Mouse (Mus musculus) myocyte (in vitro differentiated cells): ENCODE measurements at regions not wholly inside any gene's neighbourhood (a gene's known extent, or its start where the extent isn't known, plus 50 kb on each side); places are given as distances from the start of the nearest gene placed in this dataset.

Experiments
- H3K27me3 ChIP-seq: one replicate; pipeline ENCODE4 v1.6.1; 2011; ENCODE audit not compliant: control insufficient read depth, insufficient read depth, insufficient read length
- H3K36me3 ChIP-seq: one replicate; pipeline ENCODE4 v1.6.1; 2011; ENCODE audit not compliant: control insufficient read depth, insufficient read depth
- H3K4me2 ChIP-seq: one replicate; pipeline ENCODE4 v1.6.1; 2011; ENCODE audit warnings: low read depth, control low read depth
- H3K4me3 ChIP-seq: one replicate; pipeline ENCODE4 v1.5.1; 2011; ENCODE audit warnings: mild to moderate bottlenecking, control low read depth, moderate library complexity
- H3K79me2 ChIP-seq: one replicate; pipeline ENCODE4 v1.6.1; 2011; ENCODE audit not compliant: control insufficient read depth, insufficient read depth
- H3ac ChIP-seq: one replicate; pipeline ENCODE4 v1.6.1; 2011; ENCODE audit not compliant: control insufficient read depth, insufficient read length
- CEBPB ChIP-seq: IDR thresholded peaks from 2 replicates; pipeline ENCODE4 v1.6.1; 2011; ENCODE audit warnings: mild to moderate bottlenecking, moderate library complexity; ENCODE audit not compliant: poor library complexity, insufficient read depth, severe bottlenecking
- E2F4 ChIP-seq: IDR thresholded peaks from one replicate; pipeline ENCODE4 v1.6.1; 2011; ENCODE audit warnings: mild to moderate bottlenecking, control low read depth, moderate library complexity; ENCODE audit not compliant: insufficient read depth
- MAX ChIP-seq: IDR thresholded peaks from one replicate; pipeline ENCODE4 v1.6.1; 2011; ENCODE audit warnings: low read depth, mild to moderate bottlenecking, control low read depth
- MYOD1 ChIP-seq, 3 experiments: IDR thresholded peaks; one replicate each; pipeline ENCODE4 v1.6.1; 2011; ENCODE audit warnings: control low read depth in 2 of 3, low read depth in 2 of 3, mild to moderate bottlenecking in 2 of 3, moderate library complexity in 1 of 3; ENCODE audit not compliant: insufficient read length in 2 of 3, control insufficient read depth in 1 of 3
- MYOG ChIP-seq, 3 experiments: IDR thresholded peaks; one replicate each; pipeline ENCODE4 v1.6.1; 2011; ENCODE audit warnings: control low read depth in 2 of 3, low read depth in 2 of 3, mild to moderate bottlenecking in 2 of 3; ENCODE audit not compliant: insufficient read length in 2 of 3, control insufficient read depth in 1 of 3, insufficient read depth in 1 of 3
- POLR2A ChIP-seq: IDR thresholded peaks from one replicate; pipeline ENCODE4 v1.6.1; 2011; ENCODE audit warnings: low read depth, mild to moderate bottlenecking, control low read depth, moderate library complexity; ENCODE audit not compliant: insufficient read length
- POLR2AphosphoS2 ChIP-seq: IDR thresholded peaks from one replicate; pipeline ENCODE4 v1.6.1; 2011; ENCODE audit warnings: low read depth, control low read depth; ENCODE audit not compliant: insufficient read length
- REST ChIP-seq: IDR thresholded peaks from one replicate; pipeline ENCODE4 v1.6.1; 2011; ENCODE audit warnings: mild to moderate bottlenecking, control low read depth, moderate library complexity; ENCODE audit not compliant: insufficient read depth, insufficient read length
- SRF ChIP-seq: IDR thresholded peaks from one replicate; pipeline ENCODE4 v1.6.1; 2011; ENCODE audit warnings: low read depth; ENCODE audit not compliant: control insufficient read depth, insufficient read length
- TCF12 ChIP-seq: IDR thresholded peaks from one replicate; pipeline ENCODE4 v1.6.1; 2011; ENCODE audit warnings: mild to moderate bottlenecking, control low read depth; ENCODE audit not compliant: poor library complexity, insufficient read depth, severe bottlenecking
- TCF3 ChIP-seq: IDR thresholded peaks from one replicate; pipeline ENCODE4 v1.6.1; 2011; ENCODE audit warnings: low read depth, control low read depth; ENCODE audit not compliant: insufficient read length
- USF1 ChIP-seq: IDR thresholded peaks from one replicate; pipeline ENCODE4 v1.6.1; 2011; ENCODE audit warnings: low read depth, mild to moderate bottlenecking, control low read depth, moderate library complexity

GRCm38 (mm10) chr2:75341726-75342280 lies 317.3 kb upstream of the Hnrnpa3 start:
- no peak overlapping the region for H3ac ChIP-seq
- no peak overlapping the region for H3K4me3 ChIP-seq
- no peak overlapping the region for H3K4me2 ChIP-seq
- H3K27me3 ChIP-seq: no peaks in the 10 kb centered on the region
- no peaks in the 10 kb centered on the region for H3K79me2 ChIP-seq
- no peaks in the 10 kb centered on the region for H3K36me3 ChIP-seq
- TF ChIP-seq USF1 (no peak), REST (no peak), SRF (no peak), MYOG (IDR thresholded peaks at IDR 0.05; ENCODE audit: control insufficient read depth in 1 of 3, insufficient read depth in 1 of 3, insufficient read length in 2 of 3, low read depth in 2 of 3) (no peak), MYOD1 (IDR thresholded peaks at IDR 0.05; ENCODE audit: control insufficient read depth in 1 of 3, insufficient read length in 2 of 3, low read depth in 2 of 3) (no peak), TCF12 (no peak), POLR2A (no peak), E2F4 (no peak), TCF3 (no peak), MAX (no peak)

DNA sequence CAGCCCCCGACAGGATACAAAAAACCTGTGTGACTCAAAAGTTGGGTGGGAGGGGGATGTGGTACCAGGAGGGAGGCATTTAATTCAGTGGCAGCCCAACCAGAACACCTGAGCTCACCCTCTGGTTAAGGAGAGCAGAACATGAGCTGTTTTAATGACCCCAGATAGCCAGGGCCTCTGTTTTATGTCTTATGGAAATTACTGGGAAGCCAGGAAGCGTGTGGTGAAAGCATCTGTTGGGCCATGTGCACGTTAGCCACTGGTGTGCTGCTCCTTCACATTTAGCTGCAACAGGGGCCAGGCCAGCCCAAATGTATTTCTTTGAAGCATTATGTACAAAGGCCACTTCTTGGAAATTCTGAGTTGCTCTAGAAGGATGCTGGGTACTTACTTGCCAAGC lies 308.2 kb upstream of the Hnrnpa3 start:
- peaks cover 13% of the 10 kb centered on the region for H3K27me3 ChIP-seq
- no peaks in the 10 kb centered on the region for H3K36me3 ChIP-seq
- H3ac ChIP-seq: no peak overlapping the region
- H3K4me3 ChIP-seq: no peak overlapping the region
- H3K79me2 ChIP-seq: no peaks in the 10 kb centered on the region
- H3K4me2 ChIP-seq: no peak overlapping the region
- no peak for TF ChIP-seq USF1
- no peak for TF ChIP-seq TCF3
- no peak for TF ChIP-seq MAX
- no peak for TF ChIP-seq REST
- no peak for TF ChIP-seq MYOG (IDR thresholded peaks at IDR 0.05; ENCODE audit: control insufficient read depth in 1 of 3, insufficient read depth in 1 of 3, insufficient read length in 2 of 3, low read depth in 2 of 3)

DNA sequence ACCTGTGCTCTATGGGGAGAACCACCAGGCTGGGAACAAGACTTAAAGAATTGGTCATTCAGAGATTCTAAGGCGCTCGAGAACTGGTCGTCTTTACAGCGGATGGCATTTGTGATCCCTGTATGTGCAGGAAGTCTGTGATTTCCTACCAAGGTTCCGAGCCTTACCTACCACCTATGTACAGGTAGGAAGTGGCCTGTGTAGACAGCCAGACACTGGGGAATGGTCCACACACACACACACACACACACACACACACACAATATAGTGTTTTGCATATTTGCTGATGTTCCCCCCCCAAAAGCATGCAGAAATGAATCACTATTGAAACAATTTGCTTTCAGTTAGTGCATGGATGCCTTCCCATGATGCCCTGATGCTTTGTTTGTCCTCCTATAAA lies 307.1 kb upstream of the Hnrnpa3 start:
- Histone ChIP-seq H3K4me3 (no peak overlapping the region), H3K4me2 (no peak overlapping the region), H3K79me2 (no peaks in the 10 kb centered on the region), H3ac (no peak overlapping the region), H3K27me3 (peaks cover 13% of the 10 kb centered on the region), H3K36me3 (no peaks in the 10 kb centered on the region)
- TF ChIP-seq TCF12 (no peak), REST (no peak), CEBPB (no peak), MYOD1 (IDR thresholded peaks at IDR 0.05; ENCODE audit: control insufficient read depth in 1 of 3, insufficient read length in 2 of 3, low read depth in 2 of 3) (no peak)

DNA sequence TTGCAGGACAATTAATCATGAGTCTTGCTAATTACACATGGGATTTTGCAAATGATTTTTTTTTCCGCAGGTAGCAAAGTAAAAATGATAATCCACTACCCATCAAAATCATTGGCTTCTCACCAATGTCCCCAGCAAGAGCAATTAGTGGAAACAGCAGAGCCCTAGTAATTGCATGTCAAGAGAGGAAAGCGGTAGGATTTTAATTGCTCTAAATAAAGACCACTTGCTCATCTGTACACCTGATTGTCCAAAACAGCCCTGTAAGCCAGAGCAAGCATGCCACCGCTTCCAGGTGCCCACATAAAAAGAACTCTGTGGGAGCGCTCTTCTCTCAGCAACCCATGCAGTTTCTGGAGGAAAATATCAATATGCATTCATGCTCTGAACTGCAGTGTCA lies 306.5 kb upstream of the Hnrnpa3 start:
- H3K27me3 ChIP-seq: peaks cover 13% of the 10 kb centered on the region
- no peak overlapping the region for H3ac ChIP-seq
- H3K4me2 ChIP-seq: no peak overlapping the region
- no peak for TF ChIP-seq MYOG (IDR thresholded peaks at IDR 0.05; ENCODE audit: control insufficient read depth in 1 of 3, insufficient read depth in 1 of 3, insufficient read length in 2 of 3, low read depth in 2 of 3)
- TF ChIP-seq E2F4: no peak
- TF ChIP-seq MAX: no peak
- no peak for TF ChIP-seq TCF12
- TF ChIP-seq SRF: no peak
- no peak for TF ChIP-seq POLR2A
- TF ChIP-seq USF1: no peak
- no peak for TF ChIP-seq CEBPB
- no peaks in the 10 kb centered on the region for H3K36me3 ChIP-seq
- H3K4me3 ChIP-seq: no peak overlapping the region
- no peaks in the 10 kb centered on the region for H3K79me2 ChIP-seq

DNA sequence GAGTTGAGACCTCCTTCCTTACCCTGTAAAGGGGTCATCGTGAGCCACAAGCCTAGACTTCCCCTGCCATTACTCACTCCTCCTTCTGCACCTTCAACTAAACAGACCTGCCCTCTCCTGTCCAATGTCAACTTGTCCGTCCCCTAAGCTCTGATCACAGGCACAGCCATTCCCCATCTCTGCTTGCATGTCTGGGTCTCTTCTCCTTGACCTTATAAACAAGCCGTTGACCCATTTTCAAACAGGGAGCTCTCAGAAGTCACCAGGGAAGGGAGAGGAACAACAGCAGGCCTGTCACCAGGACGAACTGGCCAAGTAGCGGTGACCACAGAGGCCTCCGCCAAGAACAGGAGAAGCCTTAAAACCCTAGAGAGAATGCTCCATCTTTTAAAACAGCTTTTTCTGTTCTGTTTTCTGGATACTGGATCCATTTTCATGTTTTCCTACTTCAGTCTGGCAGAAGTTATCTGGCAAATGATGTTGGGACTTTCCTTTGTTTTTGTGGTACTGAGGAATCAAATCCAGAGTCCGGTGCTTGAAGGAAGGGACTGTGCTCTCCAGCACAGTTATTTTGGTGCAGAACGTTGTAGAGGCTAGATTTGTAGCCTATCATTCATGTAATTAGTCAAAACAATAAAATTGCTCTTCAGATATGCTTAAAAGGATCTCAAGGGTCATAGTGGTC lies 302.2 kb upstream of the Hnrnpa3 start:
- no peak for TF ChIP-seq REST
- no peak for TF ChIP-seq POLR2A
- no peak for TF ChIP-seq TCF3
- no peak for TF ChIP-seq CEBPB
- no peak for TF ChIP-seq E2F4
- no peak for TF ChIP-seq MYOG (IDR thresholded peaks at IDR 0.05; ENCODE audit: control insufficient read depth in 1 of 3, insufficient read depth in 1 of 3, insufficient read length in 2 of 3, low read depth in 2 of 3)
- TF ChIP-seq MAX: no peak
- TF ChIP-seq USF1: no peak
- no peak for TF ChIP-seq MYOD1 (IDR thresholded peaks at IDR 0.05; ENCODE audit: control insufficient read depth in 1 of 3, insufficient read length in 2 of 3, low read depth in 2 of 3)
- no peak for TF ChIP-seq POLR2AphosphoS2
- TF ChIP-seq TCF12: no peak
- no peak for TF ChIP-seq SRF
- Histone ChIP-seq H3K79me2 (no peaks in the 10 kb centered on the region), H3ac (no peak overlapping the region), H3K4me3 (no peak overlapping the region), H3K27me3 (peaks cover 2% of the 10 kb centered on the region), H3K36me3 (no peaks in the 10 kb centered on the region), H3K4me2 (no peak overlapping the region)
